Mouse (Mus musculus) neural tube, embryonic 10.5 days (tissue): ENCODE data around the gene Steap3.
"Not testable (repeated sequence)": the region's sequence is repeated elsewhere in the genome, so short reads cannot be mapped to it uniquely, and the experiment has no call there.

ENCODE experiments used
- DNase-seq: peaks from one replicate; pipeline ENCODE4 v3.0.0-alpha.2; 2017; ENCODE audit warnings: low spot score; ENCODE audit errors: extremely low spot score

The Steap3 gene

GRCm38 (mm10) chr1:120272605-120273004 is at the start of gene Steap3:
TSS of gene Steap3 (minus strand) at chr1:120272705.
- no peak for DNase-seq

- no peak for DNase-seq
These were observed 48.9 kb upstream of the Steap3 start for GRCm38 (mm10) chr1:120321270-120322021.

DNA sequence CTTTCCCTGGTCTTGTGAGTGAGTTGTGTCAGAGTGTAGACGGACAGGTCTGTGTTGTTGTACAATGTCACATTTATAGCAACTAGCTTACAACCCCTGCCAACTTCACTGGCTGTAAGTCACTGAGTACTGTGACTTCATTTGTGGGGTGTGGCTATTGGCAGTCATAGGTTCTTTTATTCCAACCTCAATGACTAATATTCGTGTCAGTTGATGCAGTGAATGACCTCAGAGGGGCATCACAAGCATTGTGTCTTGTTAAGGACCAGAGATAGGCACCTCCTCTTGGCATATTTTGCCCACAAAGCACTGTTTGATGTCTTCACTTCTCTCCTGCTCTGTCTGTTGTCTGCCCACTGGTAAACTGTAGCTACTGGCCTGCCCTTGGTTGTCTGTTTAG is 33.3 kb upstream of the Steap3 start:
- DNase-seq, result no peak

GRCm38 (mm10) chr1:120296936-120297335 is 24.4 kb upstream of the Steap3 start:
- no peak for DNase-seq

DNA sequence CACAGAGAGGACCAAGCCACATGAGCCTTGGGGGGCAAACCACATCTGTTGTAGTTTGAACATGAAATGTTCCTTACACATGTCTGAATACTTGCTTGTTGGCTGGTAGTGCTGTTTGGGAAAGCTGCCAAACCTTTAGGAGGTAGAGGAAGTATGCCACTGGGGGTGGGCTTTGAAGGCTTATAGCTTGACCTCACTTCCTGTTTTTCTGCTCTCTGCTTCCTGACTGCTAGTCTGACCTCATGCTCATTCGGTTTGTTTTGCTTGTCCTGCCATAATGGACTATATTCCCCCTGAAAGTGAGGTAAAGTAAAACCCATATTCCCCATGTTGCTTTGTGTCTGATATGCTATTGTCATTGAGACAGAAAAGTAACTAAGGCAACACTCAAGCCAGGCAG is 21.3 kb upstream of the Steap3 start:
- DNase-seq, result no peak

DNA sequence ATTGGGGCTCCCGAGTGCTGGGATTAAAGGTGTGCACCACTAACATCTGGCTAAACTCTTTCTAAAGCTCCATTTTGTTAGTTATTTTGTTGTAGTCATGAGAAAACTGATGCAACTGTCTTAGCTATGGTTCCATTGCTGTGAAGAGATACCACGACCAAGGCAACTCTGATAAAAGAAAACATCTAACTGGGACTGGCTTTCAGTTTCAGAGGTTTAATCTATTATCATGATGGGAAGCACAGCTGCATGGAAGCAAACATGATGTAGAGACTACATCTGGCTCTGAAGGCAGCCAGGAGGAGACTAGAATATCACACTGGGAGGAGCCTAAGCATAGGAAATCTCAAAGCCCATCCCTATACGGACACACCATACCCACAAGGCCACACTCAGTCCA is 19.2 kb upstream of the Steap3 start:
- DNase-seq, result no peak

DNA sequence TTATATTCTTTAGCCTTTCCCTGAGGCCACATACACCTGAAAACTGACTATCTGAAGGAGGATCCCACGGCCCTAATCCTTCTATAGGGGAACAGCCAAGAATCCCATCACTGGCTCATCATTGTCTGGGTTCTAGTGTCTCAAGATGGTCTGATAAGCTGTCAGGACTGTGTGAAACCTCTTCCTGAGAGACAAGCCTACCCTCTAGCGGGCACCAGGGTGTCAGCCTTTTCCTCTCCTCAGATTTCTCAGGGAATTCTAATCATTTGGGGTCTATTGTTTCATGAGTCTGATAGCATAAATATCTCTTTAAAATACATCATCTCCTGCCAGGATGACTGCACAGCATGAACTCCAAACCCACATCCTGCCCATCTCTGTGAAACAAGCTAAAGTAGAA is 17.3 kb upstream of the Steap3 start:
- no peak for DNase-seq

GRCm38 (mm10) chr1:120287679-120288078 is 15.2 kb upstream of the Steap3 start:
- no peak for DNase-seq

GRCm38 (mm10) chr1:120276058-120276457 is 3.6 kb upstream of the Steap3 start:
- not testable (repeated sequence) for DNase-seq

GRCm38 (mm10) chr1:120275224-120275623 is 2.7 kb upstream of the Steap3 start:
- DNase-seq, result no peak

- no peak for DNase-seq
These were observed 1.6 kb downstream of the Steap3 start for GRCm38 (mm10) chr1:120270882-120271281.

- DNase-seq, result no peak
These were observed 2.4 kb downstream of the Steap3 start for GRCm38 (mm10) chr1:120270115-120270514.

DNA sequence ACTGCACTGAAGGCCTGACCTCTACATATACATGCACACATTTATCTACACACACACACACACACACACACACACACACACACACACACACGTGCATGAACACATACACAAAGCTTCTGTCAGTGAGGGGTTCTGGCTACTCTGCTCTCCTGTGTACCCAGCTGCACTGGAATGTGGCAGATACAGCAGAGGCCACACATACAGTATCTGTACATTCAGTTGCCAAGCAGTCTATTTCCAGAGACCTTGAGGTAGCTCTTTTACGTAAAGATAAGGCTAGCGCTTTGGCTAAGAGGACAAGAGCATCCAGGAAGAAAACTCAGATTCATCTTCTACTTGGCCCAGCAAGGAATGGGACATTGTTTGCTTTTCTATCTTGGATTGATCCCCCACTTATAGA is 4.9 kb downstream of the Steap3 start:
- no peak for DNase-seq

GRCm38 (mm10) chr1:120266460-120266859 is 6.0 kb downstream of the Steap3 start:
- DNase-seq, result no peak

DNA sequence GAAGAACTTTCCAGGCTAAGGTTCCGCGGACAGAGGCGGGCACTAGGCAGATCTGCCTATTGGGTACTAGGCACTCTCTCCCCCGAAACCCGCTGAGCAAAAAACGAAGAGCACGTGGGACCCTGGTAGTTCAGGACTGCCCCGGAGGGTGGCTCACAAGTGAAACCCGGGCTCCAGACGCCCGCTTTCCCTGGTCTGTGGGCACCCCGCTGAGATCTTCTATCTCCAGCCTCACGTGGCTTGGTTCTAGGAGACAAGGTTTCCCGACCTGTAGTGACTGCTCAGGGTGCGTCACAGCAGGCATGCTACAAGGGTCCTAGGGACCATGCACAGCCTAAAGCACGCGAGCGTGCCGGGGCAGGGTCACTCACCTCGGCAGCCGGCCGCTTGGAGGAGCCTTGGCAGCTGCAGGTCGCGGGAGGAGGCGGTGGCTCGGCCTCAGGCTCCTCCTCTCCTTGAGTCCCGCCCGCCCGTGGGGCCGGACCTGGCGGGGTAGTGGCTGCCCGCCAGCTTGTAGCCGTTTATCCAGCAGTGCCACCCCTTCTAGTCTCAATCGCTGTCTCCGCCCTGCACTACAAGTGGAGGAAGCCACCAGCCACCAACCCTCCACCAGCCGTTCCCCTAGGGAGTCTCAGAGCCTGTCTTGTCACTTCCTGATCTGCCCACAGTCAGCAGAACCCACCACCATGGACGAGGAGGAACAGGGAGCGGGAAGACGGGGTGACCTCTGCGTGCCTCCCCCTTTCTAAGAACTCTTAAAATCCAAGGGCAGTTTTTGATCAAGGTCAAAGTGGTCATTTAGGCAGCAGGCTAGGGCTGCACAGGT is 7.4 kb downstream of the Steap3 start:
- DNase-seq, result peak; percentile 80

GRCm38 (mm10) chr1:120263226-120263625 is 9.3 kb downstream of the Steap3 start:
- no peak for DNase-seq

DNA sequence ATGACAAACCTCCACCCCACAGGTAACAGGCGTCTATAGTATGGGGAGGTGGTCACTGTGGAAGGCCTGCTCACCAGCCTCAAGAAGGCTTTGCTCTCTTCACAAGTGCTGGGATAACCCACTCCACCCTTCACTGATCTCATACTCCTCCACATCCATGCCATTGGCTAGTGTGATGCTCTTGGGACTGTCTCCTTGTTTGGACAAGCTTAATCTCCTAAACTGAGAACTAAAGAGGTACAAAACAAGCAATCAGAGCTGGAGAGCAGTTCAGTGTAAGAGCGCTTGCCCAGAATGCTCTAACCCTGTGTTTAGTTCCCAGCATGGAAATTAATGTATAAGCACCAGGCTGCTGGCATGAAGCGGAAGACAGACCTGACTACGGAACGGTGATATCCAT is 11.3 kb downstream of the Steap3 start:
- DNase-seq, result no peak

GRCm38 (mm10) chr1:120259249-120259648 is 13.3 kb downstream of the Steap3 start:
- no peak for DNase-seq

DNA sequence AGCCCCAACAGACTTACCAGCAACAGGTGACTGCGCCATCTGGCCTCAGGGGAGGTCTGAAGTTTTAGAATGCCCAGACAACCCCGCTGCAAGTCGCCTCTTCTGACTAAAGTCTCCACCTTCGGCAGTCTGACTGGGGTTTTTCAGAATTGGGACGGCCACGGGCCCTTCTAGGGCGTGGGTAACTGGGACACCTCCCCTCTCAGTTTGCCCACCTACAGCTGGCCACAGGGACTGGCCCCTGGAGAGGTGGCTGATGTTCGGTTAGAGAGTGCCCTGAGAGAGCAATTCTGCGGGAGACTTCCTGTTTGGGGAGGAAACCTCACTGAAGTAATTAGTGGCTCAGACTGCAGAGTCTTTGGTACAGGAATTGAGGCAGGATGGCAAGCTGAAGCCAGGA is 13.8 kb downstream of the Steap3 start:
- DNase-seq, result no peak

- no peak for DNase-seq
These were observed 14.3 kb downstream of the Steap3 start for GRCm38 (mm10) chr1:120258245-120258644.

- DNase-seq, result no peak
These were observed 18.8 kb downstream of the Steap3 start for GRCm38 (mm10) chr1:120253751-120254150.

DNA sequence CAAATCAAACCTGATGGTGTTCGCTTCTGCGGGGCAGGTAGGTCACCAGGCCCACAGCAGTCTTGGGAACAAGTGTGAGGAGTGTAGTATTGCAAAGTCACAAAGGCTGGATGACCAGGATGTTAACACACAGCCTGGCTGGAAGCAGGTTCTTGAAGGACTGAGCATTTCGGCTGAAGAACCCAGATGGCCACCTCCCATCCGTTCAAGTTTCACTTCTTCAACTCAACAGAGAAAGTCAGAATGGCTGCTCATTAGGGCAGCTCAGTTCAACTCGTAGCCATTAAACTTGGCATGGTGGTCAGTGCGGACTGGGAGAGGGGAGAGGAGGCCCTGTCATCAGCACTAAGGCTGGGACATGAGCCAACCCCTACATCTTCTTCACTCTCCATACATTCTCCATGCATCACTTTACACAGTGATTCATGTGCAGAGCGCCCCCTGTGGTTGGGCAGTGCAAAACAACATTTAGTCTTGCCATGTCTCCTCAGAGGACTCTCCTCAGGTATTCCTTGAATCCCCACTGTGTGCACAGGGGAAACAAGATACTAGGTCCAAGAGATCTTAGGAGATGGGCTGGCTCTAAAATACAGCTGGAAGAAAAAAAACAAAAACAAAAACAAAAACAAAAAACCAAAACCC is 19.9 kb downstream of the Steap3 start:
- no peak for DNase-seq
